Mouse (Mus musculus) spleen, postnatal 14 days (tissue): ENCODE results near the gene Nhej1.
A peak's percentile ranks its signal among the peaks of the same experiment; 100 is the strongest.

Experiments used
- DNase-seq, 2 experiments: peaks; one replicate each; pipeline ENCODE4 v3.0.0; 2021 to 2022; ENCODE audit warnings: low spot score in 2 of 2

The Nhej1 gene

DNA sequence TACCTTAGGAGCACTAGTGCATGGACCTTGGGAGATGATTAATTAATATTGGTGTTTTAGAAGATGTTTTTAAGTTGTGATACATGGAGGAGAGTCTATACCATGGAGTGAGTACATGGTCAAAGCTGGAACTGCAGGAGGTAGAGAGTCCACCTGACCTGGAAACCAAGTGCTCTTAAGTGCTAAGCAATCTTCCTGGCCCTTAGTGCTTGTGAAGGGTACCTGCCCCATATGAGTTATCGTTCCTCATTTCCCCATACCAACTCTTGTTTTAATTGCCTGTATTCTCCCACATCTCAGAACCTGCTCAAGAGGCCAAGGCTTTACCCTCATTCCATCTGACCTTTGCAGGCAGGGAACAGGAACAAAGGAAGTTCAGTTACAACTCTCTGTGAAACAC, 149.1 kb downstream of the Nhej1 start:
- DNase-seq = no peak

DNA sequence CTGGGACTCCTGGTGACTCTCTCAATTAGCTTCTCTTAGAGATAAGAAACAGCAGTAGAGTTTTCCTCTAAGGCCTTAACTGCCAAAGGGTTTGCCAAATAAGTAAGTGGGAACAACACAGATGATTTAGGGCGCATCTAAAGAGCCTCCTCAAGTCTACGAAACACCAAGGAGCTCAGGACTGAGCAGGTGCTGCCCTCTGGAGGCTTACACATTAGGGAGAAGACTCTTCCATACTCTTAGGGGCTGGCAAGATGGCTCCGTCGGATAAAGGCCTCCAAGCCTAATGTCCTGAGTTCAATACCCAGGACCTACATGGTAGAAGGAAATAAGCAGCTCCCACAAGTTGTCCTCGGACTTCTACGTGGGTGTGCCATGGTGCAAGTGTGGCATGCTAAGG, 151.4 kb downstream of the Nhej1 start:
- no peak for DNase-seq

- no peak for DNase-seq
Measured at GRCm38 (mm10) chr1:74971353-74972050, 153.5 kb downstream of the Nhej1 start.

GRCm38 (mm10) chr1:74967962-74968580, 156.9 kb downstream of the Nhej1 start:
- DNase-seq = no peak

DNA sequence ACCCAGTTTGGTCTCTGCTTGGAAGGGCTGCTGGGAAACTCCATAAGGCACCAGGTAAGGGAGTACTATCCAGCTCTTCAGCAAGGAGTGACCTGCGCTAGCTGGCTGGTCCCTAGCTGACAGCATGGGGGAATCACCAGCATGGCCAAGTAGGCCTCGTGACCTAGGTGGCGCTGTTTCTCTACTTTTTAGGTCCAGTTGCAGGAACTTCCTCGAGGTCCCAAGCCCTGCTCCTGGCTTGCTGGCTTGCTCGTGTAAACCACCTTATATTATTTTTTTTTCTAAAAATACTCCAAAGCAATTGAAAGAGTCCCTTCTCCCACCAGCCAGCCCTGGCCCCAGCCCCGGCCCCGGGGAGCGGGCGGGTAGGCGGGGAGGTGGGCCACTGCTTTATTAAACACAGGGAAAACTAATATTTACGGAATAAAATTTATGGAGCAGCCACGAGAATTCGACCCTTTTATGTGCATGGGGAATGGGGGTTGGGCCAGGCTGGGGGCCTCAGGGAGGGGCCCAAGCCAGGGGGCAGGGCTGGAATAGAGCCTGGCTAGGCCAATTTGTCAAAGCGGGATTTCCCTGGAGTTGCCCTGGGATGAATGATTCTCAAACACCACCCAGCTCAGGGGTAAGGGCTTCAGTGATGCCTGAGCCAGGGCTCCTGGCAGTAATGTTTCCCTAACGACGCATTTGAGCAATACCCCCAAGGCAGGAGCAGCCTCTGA, 160.3 kb downstream of the Nhej1 start:
- DNase-seq = peak in 1 of 2 experiments; percentile 34

DNA sequence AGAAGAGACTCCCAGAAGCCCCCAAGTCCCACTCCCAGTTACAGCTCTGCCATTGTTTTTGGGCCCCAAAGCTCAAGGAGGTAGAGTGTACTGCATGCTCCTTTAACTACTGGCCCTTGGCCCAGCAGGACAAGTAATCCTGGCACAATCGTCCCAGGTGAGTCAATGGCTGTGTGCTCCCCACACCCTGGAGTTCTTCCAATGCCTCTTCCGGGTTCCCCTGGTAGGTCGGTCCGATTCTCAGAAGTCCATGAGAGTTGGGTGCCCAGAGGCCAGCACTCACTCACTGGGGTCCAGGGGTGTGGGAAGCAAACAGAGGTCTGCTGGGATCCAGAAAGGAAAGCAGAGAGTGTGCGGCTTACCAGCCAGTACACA, 162.2 kb downstream of the Nhej1 start:
- DNase-seq = no peak

DNA sequence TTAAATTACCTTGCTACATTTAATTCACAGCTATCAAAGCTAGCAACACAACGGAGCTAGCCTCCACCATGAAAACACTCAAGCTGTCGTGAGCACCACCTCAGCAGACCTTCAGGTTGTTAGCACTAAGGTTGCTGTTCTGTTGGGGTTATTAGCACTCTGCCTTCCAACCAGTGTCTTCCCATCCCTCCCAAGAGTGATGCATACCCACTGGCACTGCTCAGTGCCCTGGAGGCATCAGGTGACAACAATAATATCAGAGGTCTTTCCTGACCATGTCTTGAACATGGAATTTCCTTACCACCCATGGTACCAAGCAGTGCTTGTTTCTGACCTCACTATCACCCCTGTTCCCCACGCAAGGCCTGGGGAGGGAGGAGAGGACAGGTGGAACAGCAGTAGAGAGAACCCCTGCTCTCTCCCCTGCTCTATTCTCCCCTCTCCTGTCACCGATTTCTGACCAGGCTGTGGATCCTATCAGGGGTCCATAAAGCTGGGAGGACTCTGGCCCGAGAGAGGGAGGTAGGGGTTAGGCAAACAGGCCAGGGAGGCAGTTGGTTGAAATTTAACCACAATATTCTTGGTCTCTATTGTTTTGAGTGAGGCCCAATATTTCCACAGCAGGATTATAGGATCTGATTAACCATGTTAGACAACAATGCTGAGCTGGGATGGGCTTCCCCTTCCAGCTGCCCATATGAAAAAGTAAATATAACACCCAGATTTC, 162.7 kb downstream of the Nhej1 start:
- no peak for DNase-seq

DNA sequence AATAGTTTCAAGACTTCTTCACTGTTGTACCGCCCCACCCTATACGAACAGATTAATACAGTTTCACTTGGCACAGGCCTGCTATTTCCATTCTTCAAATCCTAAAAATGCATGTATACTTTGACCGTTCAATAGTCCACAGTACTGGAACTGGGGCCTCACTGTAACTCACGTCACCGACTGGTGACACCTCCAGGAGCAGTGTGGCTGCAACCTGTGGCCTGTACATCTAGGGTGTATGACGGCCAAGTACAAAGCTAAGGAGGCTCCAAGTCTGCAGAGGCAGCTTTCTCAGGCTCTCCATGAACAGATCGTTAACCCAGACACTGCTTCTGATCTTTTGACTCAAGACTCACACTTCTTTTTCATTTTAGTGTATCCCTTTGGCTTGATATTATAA, 163.3 kb downstream of the Nhej1 start:
- DNase-seq = no peak

DNA sequence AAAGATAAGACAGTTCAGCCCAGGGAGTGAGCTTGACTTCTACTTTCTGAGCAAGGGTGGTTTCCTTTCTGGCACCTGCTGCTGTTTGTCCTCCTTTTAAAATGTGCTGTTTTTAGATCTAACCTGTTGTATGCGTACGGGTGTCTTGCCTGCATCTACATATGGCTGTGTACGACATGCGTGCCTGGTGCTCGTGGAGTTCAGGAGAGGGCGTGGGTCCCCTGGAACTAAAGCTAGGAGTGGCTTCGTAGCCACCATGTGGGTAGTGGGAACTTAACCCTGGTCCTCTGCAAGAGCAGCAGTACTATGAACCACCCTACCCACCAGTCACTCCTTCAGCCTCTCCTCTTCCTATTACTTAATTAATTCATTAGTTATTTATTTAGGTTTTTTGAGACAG, 164.9 kb downstream of the Nhej1 start:
- no peak for DNase-seq

GRCm38 (mm10) chr1:74951556-74952210, 173.3 kb downstream of the Nhej1 start, which contains the start of gene Ihh:
Gene Ihh, minus strand, starts transcription at chr1:74951672.
- no peak for DNase-seq

- DNase-seq = no peak
Measured at GRCm38 (mm10) chr1:74950576-74951490, 174.2 kb downstream of the Nhej1 start.

GRCm38 (mm10) chr1:74950066-74950465, 174.9 kb downstream of the Nhej1 start:
- DNase-seq = no peak

DNA sequence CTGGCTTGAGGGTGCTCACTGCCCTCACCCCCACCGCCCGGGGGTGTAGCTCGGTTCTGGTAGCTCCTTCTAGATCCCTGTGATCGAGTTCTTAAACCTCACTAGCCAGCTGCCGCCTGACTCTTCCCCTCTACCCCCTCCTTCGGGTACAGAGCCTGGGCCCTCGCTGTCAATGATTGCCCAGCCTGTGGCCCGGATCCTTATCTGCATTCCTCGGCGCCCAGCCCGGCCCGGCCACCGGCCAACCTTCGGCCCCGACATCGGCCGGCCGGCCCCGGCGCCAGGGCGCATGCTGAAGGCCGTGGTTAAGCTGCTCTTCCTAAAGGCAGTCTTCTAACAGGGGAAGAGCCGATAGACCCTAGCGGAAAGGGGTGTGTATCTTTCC, 175.3 kb downstream of the Nhej1 start:
- DNase-seq = no peak

DNA sequence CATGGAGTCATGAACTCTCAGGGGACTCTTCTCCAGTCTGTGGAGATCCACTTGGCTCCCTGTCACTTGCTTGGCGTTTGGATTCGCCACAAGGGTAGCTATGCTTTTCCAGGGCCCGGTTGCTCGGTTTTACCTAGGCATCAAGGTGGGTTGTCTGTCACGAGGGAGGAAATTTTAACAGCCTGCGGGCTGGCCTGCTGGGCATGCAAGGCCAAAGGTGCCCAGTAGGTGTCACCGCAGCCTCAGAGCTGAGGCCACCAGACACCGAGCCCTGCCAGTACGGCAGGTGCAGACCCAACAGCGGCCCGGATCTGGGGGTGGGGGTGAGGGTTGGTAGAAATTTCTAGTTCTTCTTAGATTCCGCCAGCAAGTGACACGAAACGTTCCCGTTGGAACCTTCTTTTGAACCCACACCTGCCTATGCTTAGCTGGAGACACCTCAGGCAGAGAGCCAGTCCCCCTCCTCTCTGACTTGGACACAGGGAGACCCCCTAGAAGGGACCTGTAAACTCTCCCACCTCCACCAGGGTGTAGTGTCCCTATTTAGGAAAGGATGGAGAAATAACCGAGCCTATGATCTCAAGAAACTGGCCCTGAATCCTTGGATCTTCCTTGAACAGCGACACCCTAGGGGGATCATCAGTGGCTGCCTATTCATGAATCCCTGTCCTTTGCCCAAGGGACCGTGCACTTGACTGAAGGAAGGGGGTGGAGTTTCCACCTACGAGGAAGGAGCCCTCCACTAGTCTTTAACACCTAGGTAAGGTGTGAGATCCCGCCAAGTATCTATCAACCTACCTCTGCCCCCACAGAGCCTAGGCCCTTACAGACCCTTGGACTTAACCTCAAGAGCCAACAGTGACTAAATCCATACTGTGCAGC, 176.0 kb downstream of the Nhej1 start:
- peak in 1 of 2 experiments; percentile 27 for DNase-seq

DNA sequence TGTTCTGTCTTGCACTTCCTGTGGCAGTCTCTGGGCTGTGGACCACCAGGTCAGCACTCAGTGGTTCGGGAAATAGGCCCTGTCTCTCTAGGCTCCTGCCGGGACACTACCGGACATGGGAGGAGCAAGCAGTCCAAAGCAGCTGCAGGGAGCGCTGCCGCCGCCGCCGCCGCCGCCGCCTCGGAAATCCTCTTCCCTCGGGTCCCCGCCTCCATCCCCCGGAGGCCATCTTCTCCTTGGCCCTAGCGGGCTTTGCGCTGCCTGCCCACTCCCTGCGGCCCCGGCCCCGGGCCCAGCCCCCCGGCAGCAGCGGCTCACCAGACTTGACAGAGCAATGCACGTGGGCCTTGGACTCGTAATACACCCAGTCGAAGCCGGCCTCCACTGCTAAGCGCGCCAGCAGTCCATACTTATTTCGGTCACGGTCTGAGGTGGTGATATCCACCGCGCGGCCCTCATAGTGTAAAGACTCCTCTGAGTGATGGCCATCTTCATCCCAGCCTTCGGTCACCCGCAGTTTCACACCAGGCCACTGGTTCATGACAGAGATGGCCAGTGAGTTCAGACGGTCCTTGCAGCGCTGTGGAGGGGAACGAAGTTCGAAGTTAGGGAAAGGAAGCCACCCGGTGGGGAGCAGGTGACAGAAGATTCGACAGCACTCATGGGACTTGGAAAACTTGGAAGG, 176.9 kb downstream of the Nhej1 start:
- DNase-seq = no peak

DNA sequence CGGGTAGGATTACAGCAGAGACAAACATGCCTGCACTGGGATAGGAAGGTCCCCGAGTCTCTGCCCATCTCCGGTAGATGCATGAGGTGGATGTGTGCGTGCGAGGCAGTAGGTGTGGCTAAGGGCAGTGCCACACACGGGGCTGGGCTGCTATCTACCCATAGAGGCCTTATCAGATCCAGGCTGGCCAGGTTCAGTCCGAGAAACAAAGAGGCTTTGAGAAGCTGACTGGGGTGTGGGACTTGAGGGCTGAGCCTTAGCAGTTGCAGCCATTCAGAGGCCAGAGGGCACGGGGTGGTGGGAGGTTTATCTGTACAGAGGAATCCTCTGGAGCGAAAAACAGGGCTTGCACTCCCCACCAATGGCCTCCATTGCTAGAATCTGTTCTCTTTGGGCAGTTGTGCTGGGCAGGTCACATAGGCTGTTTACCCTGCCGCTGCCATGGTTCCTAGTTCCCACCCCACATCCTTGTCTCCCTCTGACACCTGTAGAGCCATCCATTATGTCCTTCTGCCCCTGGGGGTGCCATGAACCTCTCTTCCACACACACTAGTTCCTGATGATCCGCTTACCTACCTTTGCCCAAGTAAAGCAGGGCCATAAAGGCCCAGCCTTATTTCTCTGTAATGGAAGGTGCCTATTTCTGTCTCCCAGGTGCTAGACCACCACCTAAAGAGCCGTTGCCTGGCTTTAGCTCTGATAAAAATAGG, 183.2 kb downstream of the Nhej1 start:
- no peak for DNase-seq

DNA sequence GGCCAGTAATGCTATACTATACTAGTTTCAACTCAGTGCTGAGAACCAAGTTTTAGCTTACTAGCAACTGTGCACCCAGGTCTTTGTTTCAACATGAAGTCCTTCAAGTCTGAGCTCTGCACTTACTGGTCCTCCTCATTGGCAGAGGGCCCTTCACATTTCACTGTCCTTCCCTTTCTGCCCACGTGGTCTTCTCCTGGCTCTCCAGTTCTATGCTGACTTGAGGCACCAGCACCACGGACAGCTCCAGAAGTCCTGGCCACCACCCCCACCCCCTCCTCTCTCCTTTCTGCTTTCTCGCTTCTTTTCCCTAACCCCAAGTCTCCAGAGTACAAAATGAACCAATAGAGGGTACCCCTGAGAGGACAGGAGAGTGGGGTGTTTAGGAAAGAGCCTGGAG, 185.2 kb downstream of the Nhej1 start:
- no peak for DNase-seq

DNA sequence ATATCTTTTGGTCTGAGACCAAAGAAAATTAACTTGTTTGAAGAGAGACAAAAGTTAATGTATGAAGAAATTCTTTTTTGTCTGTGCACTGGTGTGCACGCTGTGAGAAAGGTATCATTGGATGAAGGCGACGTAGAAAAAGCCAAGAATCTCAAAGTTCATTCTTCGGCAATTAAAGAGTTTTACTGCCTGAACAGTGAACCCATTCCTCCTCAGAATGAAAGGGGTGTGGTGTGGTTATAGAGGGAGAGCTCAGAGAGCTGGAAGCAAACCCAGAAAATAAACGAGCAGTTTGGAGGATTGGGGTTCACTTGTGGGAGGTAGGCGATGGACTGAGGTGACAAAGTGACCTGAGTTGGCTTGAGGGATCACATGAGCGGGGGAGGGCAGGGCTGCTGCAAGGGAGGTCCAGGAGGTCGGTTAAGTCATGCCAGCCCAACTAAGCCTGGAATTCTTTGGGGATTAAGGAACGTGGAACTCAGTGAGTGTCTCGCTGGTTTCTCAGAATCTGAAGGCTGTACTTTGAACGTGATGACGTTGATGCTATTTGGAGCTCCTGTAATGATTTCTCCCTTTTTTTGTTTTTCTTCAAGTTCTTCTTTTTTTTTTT, 188.7 kb downstream of the Nhej1 start:
- no peak for DNase-seq
